Mouse (Mus musculus) erythroblast, embryonic 14.5 days (primary cell): ENCODE data around the gene Arhgap22.

Source experiments
- GATA1 ChIP-seq: IDR thresholded peaks from 2 replicates; pipeline ENCODE4 v1.6.1; 2012; ENCODE audit warnings: low read length, inconsistent platforms, mixed read lengths
- TAL1 ChIP-seq: IDR thresholded peaks from 3 replicates; pipeline ENCODE4 v1.6.1; 2012; ENCODE audit warnings: low read length, inconsistent platforms, mixed read lengths

GRCm38 (mm10) chr14:33377211-33377610, 163.4 kb downstream of the Arhgap22 start:
- TF ChIP-seq GATA1 (no peak), TAL1 (no peak)
